Mouse (Mus musculus): ENCODE measurements around the gene Bahcc1.

Bahcc1 gene

GRCm38 (mm10) chr11:120232230-120233097 is at the start of gene Bahcc1:
Bahcc1 (plus strand) TSS chr11:120232947.
- DNase-seq, result peak; percentile 100

- DNase-seq, result no peak
These were observed 49.6 kb upstream of the Bahcc1 start for GRCm38 (mm10) chr11:120183180-120183579.

- DNase-seq, result no peak
These were observed 49.0 kb upstream of the Bahcc1 start for GRCm38 (mm10) chr11:120183708-120184107.

GRCm38 (mm10) chr11:120184371-120185315 is 48.1 kb upstream of the Bahcc1 start:
- DNase-seq, result peak; percentile 97

GRCm38 (mm10) chr11:120185316-120186141 is 47.2 kb upstream of the Bahcc1 start:
- DNase-seq, result no peak

GRCm38 (mm10) chr11:120186145-120186740 is 46.5 kb upstream of the Bahcc1 start:
- DNase-seq, result no peak

GRCm38 (mm10) chr11:120186821-120187235 is 45.9 kb upstream of the Bahcc1 start:
- peak; percentile 33 for DNase-seq

GRCm38 (mm10) chr11:120187236-120188101 is 45.3 kb upstream of the Bahcc1 start:
- DNase-seq, result peak; percentile 51

- DNase-seq, result no peak
These were observed 44.7 kb upstream of the Bahcc1 start for GRCm38 (mm10) chr11:120188102-120188480.

GRCm38 (mm10) chr11:120188481-120189441 is 44.0 kb upstream of the Bahcc1 start:
- DNase-seq, result peak; percentile 59

- DNase-seq, result peak; percentile 99
These were observed 43.1 kb upstream of the Bahcc1 start for GRCm38 (mm10) chr11:120189459-120190312.

- peak; percentile 29 for DNase-seq
These were observed 42.0 kb upstream of the Bahcc1 start for GRCm38 (mm10) chr11:120190526-120191412.

GRCm38 (mm10) chr11:120198831-120199230 is 33.9 kb upstream of the Bahcc1 start:
- no peak for DNase-seq

- no peak for DNase-seq
These were observed 33.0 kb upstream of the Bahcc1 start for GRCm38 (mm10) chr11:120199766-120200165.

GRCm38 (mm10) chr11:120200621-120201020 is 32.1 kb upstream of the Bahcc1 start:
- DNase-seq, result no peak

- DNase-seq, result no peak
These were observed 28.5 kb upstream of the Bahcc1 start for GRCm38 (mm10) chr11:120204200-120204599.

GRCm38 (mm10) chr11:120206069-120206668 is 26.6 kb upstream of the Bahcc1 start:
- DNase-seq, result peak; percentile 49
